Mouse (Mus musculus) spleen, embryonic (tissue): ENCODE measurements around the gene Cdk14.

Experiments used
- CTCF ChIA-PET: fragments of 350-600 bp; sonication (Branson Sonifier 250); formaldehyde crosslinking; loops from one replicate; lab custom pipeline; 2022; lab: Charles Lee

Gene Cdk14

DNA sequence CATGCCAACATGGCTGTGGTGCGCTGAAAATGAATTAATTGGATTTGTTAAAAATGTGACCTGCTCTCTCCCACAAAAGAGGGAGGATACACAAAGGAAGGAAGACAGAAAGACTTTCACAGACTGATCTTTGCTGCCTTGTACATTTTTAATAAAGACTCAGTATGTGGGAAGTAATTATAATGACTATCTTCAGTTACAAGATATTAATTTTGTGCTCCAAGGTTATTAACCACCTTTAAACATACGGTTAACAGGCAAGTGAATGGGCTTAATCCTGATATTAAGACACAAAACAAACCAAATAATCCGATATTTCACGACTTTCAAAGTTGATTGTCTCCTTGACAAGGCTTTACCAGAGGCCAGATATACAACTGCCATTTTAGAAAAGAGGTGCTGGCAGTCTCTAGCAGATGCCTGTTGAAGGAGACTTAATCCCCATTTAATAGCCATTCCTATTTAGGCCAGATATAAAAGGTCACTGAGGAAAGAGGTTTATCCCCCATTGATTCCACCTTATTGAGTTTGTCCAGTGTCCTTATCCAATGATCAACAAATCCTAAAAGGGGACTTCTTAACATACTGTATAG is 411.9 kb downstream of the Cdk14 start:
- CTCF ChIA-PET = no interaction called here

DNA sequence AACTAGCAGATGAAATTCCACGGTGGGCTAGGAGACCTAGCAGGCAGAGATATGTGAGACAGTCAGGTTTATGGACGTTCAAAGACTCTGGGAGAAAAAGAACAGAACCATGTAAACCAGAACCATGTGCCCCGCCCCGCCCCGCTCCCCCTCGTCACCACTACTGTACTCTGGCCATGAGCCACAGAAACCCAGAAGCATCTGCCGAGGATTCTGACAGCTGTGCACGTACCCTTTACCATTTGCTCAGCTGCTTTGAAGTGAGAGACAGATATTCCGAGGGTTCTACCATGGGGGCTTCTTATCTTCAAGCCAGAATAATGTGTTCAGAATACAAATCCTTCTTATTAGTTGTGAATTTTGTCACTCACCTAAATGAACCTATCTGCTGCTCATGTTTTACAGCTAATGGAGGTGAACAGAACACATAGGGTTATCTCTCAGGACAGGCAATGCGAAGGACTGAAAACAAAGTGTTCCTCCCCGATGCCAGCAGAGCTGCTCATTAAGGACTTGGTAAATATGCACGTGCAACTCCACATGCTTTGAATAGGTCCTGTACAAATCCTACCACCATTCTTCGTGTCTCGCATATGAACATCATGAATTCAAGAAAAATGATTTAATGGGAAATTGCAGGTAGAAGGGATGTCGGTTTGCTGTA is 412.5 kb downstream of the Cdk14 start:
- CTCF ChIA-PET = no interaction called here

DNA sequence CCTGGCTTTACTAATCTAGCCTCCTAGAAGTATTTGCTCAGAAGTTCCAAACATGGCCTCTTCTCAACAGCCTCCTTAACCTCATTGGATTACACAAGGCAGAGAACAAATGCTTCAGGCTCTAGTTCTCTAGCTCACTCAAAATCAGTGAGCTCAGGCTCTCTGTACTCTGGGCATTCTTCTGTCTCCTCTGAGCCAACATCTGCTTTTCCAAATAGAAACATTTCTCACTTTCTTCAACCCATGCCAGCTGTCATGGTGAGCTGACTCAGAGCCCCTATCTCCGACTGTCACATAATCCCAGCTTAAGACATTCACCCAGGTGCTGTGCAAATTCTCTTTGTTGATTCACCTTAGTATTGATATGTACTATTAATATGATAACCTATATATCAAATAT is 414.5 kb downstream of the Cdk14 start:
- CTCF ChIA-PET = no interaction called here

- CTCF ChIA-PET = no interaction called here
Measured at GRCm38 (mm10) chr5:5004740-5005139, 415.4 kb downstream of the Cdk14 start.

GRCm38 (mm10) chr5:4993192-4993601 is 426.9 kb downstream of the Cdk14 start:
- CTCF ChIA-PET = no interaction called here

- CTCF ChIA-PET = no interaction called here
Measured at GRCm38 (mm10) chr5:4991023-4991422, 429.1 kb downstream of the Cdk14 start.

GRCm38 (mm10) chr5:4990237-4990636 is 429.9 kb downstream of the Cdk14 start:
- CTCF ChIA-PET = no interaction called here

GRCm38 (mm10) chr5:4986181-4986580 is 433.9 kb downstream of the Cdk14 start:
- CTCF ChIA-PET = no interaction called here

DNA sequence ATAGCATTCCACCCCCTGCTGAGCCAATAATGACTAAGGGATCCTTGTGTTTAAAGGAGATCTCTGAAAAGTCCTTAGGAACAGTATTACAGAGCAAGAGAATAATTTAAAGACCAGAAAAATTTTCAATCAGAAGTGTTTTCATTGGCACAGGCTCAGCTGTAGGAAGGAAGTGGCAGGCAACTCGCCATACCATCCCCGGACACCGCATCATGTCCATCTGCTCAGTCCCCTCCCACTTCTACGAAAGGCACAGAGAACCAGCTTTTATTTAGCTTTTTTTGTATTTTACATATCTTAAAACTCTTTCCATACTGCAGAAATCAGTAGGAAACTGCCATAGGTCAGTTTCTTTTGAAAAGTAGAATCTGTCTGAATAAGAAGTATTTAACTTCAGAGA is 440.6 kb downstream of the Cdk14 start:
- CTCF ChIA-PET = no interaction called here

DNA sequence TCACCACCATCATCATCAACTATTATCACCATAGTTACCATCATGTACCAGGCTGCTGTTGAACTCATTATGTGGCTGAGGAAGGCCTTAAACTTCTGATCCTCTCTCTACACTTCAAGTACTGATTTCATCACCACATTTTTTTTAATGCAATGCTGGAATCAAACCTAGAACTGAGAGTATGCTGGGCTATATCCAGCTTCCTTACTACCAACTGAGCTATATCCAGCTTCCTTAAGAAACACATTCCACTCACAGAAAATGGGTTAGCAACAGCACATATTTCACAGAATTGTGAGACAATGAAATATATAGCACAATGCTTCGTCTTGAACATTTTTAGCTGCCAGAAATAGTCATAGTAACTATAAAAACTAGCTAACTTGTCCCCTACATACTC is 446.7 kb downstream of the Cdk14 start:
- CTCF ChIA-PET = no interaction called here

DNA sequence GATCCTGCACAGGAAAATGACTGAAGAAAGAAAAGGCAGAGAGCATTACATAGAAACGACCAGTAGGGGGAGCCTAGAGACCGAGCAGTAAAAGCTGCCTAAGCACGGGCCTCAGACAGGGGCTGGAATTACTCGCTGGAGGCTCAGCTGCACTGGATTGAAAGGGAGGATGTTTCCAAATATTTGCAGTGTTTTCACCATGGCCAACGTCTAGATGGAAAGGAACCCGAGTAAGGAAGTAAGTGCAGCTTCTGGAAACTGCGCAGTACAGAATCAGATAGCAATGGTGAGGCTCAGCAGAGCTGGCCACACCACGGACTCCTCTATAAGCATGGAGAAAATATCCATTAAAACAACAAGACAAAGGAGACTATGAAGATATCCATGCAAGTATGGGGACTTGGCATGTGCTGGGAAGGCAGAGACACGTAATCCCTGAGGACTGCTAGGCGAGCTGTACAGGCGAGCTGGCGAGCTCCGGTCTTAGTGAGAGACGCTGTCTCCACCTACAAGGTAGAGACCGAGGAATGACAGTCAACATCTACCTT is 458.0 kb downstream of the Cdk14 start:
- CTCF ChIA-PET = interaction anchor here (0.5 to 0.6 kb wide), 5 partner anchors 12 to 398 kb away, joined by 3 to 9 read pairs (median 5); no protein-coding TSS in a partner anchor

DNA sequence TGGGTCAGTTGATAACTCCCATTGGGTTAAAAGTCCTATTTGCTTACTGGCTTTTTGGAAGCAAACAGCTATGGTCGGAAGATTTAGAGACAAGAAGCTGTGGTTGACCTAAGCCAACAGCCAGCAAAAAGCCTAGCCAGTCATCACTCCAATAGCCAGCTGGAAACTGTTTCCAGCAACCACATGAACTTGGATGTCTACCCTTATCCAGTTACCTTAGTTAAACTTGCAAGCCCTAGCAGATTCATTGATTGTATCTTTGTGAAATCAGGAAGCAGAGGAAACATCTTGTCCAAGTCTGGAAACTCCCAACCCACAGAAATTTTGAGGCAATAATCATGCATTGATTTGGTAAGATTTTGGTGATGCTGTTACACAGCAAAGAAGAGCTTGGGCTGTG is 458.5 kb downstream of the Cdk14 start:
- CTCF ChIA-PET = interaction anchor here (0.6 to 0.9 kb wide), 2 partner anchors 17 to 518 kb away, joined by 3 to 5 read pairs; no protein-coding TSS in a partner anchor

DNA sequence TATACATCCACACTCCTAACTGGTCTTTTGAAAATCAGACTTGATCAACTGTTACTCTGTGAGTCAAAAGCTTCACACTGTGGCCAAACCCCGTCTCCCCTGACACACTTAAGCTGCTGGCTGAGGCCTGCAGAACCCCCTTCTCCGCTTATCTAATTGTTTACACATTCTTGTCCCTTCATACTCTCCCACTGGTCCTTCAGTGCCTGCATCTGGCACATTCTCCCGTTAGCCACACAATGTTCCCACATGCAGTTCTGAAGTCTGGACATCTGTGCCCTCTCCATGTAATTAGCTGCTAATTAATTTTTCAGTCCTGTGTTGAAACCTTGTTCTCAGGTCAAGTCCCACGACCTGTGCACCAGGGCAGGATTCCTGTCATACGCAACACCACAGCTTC is 460.7 kb downstream of the Cdk14 start:
- CTCF ChIA-PET = interaction anchor here (0.7 kb wide), 1 partner anchor 527 kb away, joined by 3 read pairs; no protein-coding TSS in a partner anchor

DNA sequence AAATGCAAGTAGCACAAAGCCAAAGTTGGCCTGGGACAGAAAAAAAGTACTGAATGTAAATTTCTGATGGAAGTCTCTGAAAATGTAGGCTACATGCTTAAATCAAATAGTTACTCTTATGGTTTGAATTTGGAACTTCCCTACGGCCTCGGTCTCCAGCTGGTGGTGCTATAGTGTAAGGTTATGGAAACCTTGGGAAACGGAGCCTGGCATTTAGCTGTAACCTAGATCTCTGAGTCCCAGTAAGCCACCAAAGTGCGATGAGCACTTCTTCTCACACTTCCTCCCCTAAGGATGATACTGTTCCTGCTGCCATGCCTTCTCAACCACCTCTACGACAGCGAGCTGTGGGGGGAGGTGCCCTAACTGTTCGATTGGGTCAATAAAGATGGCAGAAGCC is 464.1 kb downstream of the Cdk14 start:
- CTCF ChIA-PET = no interaction called here

GRCm38 (mm10) chr5:4955392-4955791 is 464.7 kb downstream of the Cdk14 start:
- CTCF ChIA-PET = no interaction called here

DNA sequence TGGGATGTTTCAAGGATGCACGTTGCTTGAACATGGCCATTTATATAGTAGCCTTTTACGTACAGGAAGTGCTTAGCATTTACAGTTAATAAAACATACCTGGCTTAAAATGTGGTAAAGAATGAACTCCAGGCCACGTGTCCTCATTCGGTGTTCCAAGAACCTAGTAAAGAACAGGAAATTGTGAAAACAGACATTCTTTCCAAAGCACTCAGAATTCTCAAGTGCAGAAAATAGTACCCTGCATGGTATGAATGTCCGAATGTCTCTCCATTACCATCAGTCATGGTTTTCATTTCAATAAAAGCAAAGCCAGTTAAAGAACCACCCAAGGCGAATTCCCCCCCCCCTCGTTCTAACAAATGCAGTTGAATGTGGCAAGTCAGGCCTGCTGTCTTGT is 470.7 kb downstream of the Cdk14 start:
- CTCF ChIA-PET = interaction anchor here (0.6 kb wide), 1 partner anchor 13 kb away, joined by 5 read pairs; no protein-coding TSS in a partner anchor

DNA sequence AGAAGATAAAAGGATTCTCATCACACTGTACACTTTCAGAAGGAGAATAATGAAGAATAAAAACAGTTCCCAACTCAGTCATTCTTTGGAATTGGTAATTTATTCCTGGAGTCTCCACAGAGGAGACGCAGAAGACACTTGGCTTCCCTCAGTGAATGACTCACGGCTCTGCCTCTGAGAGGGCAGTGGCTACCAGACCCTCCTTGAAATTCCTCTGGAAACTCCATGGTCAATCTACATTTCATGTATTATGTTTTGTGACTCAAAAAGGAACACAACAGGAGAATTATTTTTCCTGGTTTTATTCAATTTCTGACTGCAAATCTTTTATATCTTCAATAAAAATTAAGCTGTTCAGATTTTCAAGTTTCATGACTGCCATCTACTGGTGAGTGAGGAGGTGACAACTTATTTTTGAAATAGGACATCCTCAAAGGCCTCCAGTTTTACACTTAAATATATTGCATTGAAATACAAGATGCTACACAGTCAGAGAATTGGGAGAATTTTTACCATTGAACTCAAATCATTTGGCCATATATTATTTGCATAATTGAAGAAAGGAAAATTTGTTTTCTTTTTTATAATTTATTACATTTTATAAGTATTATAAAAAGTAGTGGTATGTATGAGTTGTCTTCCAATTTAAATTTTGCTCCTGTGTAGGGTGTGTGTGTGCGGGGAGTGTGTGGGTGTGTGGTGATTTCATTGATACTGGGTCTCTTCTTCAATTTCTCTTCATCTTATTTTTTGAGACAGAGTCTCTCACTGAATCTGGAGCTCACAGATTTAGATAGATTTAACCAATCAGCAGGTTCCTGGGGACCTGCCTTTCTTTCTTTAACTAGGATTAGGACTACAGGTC is 471.8 kb downstream of the Cdk14 start:
- CTCF ChIA-PET = no interaction called here

- CTCF ChIA-PET = no interaction called here
Measured at GRCm38 (mm10) chr5:4935131-4935530, 485.0 kb downstream of the Cdk14 start.

GRCm38 (mm10) chr5:4934491-4934890 is 485.6 kb downstream of the Cdk14 start:
- CTCF ChIA-PET = no interaction called here

DNA sequence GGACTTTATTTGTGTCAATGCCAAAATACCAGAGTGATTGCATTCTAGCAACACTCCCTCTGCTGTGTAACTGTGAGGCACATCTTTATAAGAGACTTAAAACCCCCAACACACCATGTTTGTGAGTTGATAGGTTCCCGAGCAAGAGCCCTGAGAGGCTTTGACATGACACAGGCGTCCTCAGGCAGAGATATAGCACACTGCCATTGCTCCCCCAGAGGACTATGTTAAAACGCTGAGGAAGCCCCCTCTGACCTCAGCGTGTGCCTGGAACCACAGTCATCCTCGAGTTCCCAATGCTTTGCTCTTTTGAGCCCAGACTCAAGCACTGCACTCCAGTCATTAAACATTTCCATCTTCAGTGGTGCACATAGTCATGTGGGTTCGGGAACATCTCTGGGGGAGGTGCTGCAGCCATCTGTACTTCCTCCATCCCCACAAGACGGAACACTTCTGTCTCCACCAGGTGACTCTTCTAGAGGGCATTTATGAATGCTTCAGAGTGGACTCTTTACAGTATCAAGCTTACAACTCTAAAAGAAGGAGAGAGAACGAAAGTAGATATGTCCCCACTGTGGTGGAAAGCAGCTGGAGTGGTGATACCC is 488.5 kb downstream of the Cdk14 start:
- CTCF ChIA-PET = no interaction called here

DNA sequence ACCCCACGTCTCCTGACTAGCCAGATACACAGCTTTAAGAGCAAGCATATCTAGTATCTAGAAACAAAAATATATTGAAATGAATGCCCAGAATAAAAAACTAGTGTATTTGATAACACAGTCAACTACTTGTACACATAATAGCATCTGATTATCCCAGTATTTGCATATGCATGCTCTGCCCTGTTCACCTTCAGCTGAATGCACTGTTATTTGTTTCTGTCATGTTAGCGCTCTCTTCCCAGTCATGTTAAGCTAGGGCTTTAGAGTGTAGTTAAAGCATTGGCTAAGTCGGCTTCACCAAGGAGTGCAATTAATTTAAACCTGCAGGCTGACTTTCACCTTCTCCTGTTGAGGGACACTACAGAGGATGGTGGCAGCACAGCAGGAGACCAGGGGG is 490.5 kb downstream of the Cdk14 start:
- CTCF ChIA-PET = no interaction called here

GRCm38 (mm10) chr5:4924866-4925265 is 495.2 kb downstream of the Cdk14 start:
- CTCF ChIA-PET = no interaction called here
